Mouse (Mus musculus): ENCODE results near the gene Slc10a4.

Gene Slc10a4

GRCm38 (mm10) chr5:73014745-73015144 is 8.1 kb downstream of the Slc10a4 start:
- no peak for DNase-seq

DNA sequence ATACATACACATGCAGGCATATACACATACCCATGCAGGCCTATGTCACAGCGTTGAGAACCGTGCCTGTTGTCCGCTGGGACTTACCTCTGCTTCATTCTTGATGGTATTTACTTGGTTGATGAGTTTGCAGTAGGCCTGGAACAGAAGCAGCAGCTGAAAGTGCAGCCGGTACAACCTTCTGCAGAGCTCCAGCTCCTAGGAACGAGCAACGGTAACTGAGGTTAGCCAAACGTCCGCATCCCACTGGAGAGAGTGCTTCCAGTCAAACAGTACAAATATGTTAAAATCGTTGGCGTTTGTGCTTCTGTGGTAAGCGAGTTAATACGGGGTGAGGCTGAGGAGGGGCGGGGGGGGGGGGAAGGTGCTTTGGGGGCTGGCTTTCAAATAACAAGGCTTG is 17.1 kb downstream of the Slc10a4 start:
- no peak for DNase-seq

DNA sequence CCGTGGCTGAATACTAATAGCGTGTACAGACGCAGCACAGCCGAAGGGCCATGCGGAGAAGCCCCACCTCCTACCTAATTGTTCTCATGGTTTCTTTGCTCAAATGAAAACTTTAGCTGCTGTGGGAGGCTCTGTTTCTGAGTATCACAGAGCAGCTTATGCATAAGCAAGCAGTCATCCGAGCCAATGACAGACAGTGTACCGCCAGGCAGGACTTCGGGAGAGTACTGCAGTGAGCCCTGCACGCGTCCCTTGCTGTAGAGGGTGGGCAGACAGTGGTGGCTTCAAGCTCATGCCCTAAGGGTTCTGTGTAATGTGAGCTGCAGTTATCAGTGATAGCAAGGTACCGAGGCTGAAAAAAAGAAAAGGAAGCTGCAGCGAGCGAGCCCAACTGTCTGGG is 22.0 kb downstream of the Slc10a4 start:
- no peak for DNase-seq

DNA sequence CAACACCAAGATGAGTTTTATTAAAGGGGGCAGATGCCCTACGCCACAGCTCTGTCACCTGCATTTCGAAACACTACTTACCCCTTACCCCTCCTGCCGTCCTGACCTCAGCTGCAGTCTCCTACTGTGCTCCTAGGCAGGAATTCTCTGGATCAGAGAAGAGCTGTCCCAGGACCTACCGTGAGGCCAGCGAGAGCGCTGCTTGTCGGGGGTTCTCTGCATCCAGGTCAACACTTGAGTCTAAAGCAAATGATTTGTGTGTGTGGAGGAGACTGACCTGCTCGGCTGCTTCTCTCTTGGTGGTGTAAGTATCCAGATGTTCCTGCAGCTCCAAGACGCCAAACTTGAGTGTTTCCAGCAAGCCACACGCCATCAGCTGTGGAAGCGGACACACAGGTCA is 25.8 kb downstream of the Slc10a4 start:
- no peak for DNase-seq

DNA sequence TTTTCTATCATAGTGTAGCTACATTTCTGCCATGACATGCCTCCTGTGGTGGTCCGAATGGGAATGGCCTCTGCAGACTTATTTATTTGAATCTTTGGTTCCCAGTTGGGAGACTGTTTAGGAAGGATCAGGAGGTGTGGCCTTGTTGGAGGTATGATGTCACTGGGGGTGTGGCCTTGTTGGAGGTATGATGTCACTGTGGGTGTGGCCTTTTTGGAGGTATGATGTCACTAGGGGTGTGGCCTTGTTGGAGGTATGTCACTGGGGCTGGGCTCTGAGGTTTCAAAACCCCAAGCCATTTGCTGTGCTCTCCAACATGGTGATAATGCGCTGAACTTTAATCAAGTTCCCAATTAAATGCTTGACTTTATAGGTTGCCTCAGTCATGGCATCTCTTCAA is 37.4 kb downstream of the Slc10a4 start:
- no peak for DNase-seq

DNA sequence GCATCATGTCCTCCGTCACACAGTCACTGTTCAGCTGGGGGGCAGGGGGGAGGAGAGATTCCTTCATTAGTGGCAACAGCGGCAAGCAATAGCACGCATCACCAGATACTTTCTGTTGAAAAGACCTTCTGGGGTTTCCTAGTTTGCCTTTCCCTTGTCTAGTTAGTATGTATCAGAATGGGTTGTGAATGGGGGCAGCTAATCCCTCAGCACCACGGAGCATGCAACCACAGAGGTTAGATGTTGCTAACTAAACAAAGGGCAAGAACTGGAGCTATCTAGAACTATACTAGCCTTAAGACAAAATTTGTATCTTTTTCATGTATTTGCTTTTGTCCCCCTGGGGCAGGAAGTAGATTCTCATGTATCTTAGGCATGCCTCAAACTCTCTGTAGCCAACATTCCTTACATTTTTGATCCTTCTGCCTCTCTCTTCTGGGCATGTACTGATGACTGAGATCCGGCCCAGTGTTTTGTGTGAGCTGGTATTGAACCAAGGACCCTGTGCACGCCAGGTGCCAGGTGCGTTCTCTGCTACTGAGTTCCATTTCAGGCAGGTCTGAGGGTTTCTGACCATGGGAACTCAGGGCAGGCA is 41.1 kb downstream of the Slc10a4 start:
- no peak for DNase-seq

DNA sequence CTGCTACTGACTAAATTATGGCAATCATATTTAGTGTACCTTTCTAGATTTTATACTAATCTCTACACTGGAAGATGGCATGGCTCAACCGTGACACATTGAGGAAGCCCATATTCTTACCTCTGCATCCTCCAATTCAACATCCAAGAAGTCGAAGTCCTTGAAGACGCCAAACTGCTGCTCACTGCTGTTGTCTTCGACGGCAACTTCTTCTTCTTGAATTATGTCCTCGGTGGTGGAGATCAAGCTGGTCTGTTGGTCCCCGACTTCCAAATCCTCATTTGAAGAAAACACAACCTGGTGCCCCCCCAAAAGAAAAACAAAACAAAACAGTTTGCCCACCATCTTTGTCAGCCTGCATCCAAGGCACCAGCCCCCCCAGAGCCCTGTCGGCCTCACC is 47.2 kb downstream of the Slc10a4 start:
- DNase-seq, result no peak

GRCm38 (mm10) chr5:73056457-73056856 is 49.8 kb downstream of the Slc10a4 start:
- no peak for DNase-seq

DNA sequence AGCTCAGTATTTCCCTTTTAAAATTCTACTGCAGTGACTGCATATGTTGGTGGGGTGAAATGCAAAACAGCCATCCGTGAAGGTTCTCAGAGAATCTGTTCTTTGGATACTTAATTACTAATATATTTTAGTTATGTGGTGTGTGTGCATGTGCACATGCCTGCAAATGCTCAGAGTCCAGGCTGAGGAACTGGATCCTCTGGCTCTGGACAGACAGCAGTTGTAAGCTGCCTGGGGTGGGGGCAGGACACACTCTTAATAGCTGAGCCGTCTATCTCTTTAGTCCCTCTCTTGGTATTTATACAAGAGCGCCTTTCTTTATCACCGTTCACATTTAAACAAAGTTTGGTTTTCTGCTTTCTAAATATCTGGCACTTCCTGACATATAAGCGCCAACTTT is 50.3 kb downstream of the Slc10a4 start:
- no peak for DNase-seq

DNA sequence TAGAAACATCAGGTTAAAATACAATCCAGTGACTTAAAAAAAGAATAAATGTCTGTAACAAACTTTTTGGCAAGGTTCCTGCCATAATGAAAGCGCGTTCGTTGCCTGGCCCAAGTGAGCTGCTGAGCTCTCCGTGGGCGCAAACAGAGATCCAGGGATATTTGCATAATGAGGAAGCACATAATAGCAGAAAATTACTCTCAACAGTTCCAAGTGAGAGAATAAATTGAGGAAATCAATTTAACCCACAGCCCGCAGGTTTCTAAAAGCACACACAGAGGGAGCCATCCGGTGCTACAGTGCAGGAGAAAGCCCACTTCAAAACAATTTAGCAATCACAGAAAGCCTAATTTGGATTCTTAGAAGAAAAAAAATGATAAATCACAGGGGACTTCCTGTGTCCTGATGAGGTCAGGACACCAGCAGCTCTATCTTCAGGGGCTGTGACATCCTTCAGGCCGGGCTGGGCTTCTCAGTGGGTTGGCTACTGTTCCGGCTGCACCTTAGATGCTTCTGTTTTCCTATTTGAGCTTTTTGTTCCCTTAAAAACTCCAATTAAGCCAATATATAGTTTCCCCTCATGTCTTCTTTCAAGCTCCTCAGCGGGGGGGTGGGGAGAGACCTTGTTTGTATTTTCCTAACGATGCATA is 54.9 kb downstream of the Slc10a4 start:
- no peak for DNase-seq

All from lung, postnatal 14 days (tissue).